Mouse (Mus musculus): Measurements from ENCODE around the gene Tcte2.

DNA sequence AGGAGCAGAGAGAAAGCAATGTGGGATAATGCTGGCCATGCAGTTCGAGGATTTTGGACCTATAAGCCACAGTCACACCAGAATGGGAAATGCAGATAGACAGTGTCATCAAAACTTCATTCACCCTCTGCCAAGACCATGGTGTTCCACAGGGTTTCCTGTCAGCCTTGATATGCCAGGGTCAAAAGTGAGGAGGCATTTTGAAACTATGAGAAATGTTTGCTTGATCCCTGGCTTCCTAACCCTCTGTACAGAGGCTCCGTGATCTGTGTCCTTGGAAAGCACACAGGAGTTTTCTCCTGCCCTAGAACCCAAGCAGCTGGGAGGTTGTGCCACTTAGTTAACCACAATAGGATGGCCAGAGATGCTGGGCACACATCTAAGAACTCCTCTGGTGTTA is 40.3 kb downstream of the Tcte2 start:
- no peak for TF ChIP-seq CTCF (IDR thresholded peaks at IDR 0.05; ENCODE audit: borderline replicate concordance, insufficient read depth, low read length)
- no peak for TF ChIP-seq POLR2A (IDR thresholded peaks at IDR 0.05; ENCODE audit: low read depth, low read length)

Data from embryonic fibroblast, embryonic 13.5 days (primary cell).